Mouse (Mus musculus) megakaryocyte, embryonic 14.5 days (primary cell): Measurements from ENCODE around the gene Clip4.

ENCODE experiments used
- FLI1 ChIP-seq: IDR thresholded peaks from 2 replicates; pipeline ENCODE4 v1.6.1; 2012; ENCODE audit warnings: low read length, inconsistent platforms, mixed read lengths
- GATA1 ChIP-seq: IDR thresholded peaks from 3 replicates; pipeline ENCODE4 v1.6.1; 2012; ENCODE audit warnings: mixed read lengths, low read length, inconsistent platforms, borderline replicate concordance

- TF ChIP-seq GATA1: no peak
- no peak for TF ChIP-seq FLI1
These were observed 5.9 kb downstream of the Clip4 start for GRCm38 (mm10) chr17:71774173-71774572.
